Mouse (Mus musculus) fat pad, adult 2 months (tissue): Measurements from ENCODE around the gene Ldhal6b.

Experiments
- DNase-seq: peaks from one replicate; pipeline ENCODE4 v3.0.0-alpha.2; 2011; ENCODE audit warnings: low read depth, low spot score; ENCODE audit errors: extremely low read depth

Gene Ldhal6b

GRCm38 (mm10) chr17:5371032-5371431, 47.5 kb downstream of the Ldhal6b start:
- DNase-seq, result no peak
